Mouse (Mus musculus): ENCODE data around the gene Mafk.
"Not testable (repeated sequence)": the region's sequence is repeated elsewhere in the genome, so short reads cannot be mapped to it uniquely, and the experiment has no call there.

The Mafk gene

DNA sequence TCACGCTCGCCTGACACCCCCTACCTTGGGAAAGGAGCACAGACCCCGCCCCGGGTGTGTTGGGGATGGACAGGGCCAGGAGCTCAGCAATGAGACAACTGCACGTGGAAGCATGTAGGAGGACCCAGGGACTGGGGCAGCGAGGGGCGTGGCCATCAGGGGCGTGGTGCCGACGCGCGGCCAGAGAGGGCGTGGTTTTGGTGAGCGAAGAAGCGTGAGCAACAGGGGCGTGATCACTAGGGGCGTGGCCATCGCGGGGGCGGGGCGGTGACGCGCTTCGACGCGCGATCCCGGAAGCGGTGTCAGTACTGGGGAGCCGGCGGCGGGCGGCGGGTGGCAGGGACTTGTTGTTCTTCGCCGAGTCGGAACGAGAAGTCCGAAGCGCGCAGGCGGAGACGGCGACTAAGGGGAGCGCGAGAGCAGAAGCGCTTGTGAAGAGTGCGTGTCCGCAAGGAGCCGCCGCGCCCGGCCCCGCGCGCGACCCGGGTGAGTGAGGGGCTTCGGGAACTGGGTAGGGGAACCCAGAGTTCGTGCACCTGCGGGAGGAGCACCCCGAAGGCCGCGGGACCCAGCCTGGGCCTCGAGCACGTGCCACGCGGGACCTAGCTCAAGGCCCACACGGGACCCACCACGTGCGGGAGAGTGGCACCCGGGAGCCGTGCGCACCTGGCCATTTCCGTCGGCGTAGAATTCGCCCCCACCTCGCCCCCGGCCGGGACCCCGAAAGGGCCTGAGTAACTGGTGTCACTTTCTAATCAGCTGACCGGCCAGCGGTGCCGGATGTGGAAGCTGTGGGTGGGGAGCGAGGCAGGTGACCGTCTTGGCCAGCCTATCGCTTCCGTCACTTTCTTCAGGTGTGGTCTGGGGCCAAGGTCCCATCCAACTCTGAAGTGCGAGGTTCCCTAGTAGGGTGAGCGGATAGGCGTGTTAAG lies at the start of gene Mafk:
Gene Mafk, plus strand, starts transcription at position 287 of the 932 bp plus-strand sequence.
- Histone ChIP-seq H3K27me3 (ENCODE audit: control insufficient read depth, insufficient read depth, low read length, poor library complexity, severe bottlenecking) (no peaks in the 10 kb centered on the region), H3K36me3 (ENCODE audit: control insufficient read depth, insufficient read depth, low read length, poor library complexity, severe bottlenecking) (no peaks in the 10 kb centered on the region)
- peak; percentile 99 for DNase-seq (ENCODE audit: low read depth, low spot score)

DNA sequence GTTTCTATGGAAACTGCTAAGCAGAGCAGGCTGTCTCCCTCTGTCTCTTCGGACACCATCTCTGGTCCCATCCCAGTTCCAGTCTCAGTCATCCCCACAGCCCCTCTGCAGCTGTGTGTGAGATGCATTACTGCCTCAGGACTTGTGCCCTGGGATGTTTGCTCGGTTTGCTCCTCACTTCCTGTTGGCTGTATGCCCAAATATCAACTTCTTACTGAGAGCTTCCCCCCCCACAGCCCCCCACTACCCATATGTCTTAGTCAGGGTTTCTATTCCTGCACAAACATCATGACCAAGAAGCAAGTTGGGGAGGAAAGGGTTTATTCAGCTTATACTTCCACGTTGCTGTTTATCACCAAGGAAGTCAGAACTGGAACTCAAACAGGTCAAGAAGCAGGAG lies 48.7 kb upstream of the Mafk start:
- not testable (repeated sequence) for H3K27me3 ChIP-seq (ENCODE audit: control insufficient read depth, insufficient read depth, low read length, poor library complexity, severe bottlenecking); DNase-seq (ENCODE audit: low read depth, low spot score); H3K36me3 ChIP-seq (ENCODE audit: control insufficient read depth, insufficient read depth, low read length, poor library complexity, severe bottlenecking)

DNA sequence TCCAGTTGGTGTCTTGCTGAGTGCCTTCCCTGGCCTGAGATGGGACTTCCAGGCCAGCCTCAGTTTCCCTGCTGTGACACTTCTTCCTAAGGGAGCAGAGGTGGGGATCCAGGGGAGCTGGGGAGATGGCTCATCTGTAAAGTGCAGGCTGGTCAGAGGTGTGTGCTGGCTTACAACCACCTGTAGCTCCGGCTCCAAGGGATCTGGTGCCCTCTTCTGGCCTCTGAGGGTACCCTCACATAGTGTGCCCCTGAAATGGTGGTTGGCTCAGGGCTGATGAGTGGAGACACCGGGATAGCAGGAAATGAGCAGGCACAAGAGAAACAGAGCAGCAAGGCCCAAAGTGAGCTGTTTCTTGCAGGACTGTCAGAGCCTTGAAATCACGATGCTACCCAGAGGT lies 45.5 kb upstream of the Mafk start:
- Histone ChIP-seq H3K36me3 (ENCODE audit: control insufficient read depth, insufficient read depth, low read length, poor library complexity, severe bottlenecking) (no peaks in the 10 kb centered on the region; the same call in 1 of the 2 replicates), H3K27me3 (ENCODE audit: control insufficient read depth, insufficient read depth, low read length, poor library complexity, severe bottlenecking) (no peaks in the 10 kb centered on the region)
- peak; percentile 71 for DNase-seq (ENCODE audit: low read depth, low spot score)

DNA sequence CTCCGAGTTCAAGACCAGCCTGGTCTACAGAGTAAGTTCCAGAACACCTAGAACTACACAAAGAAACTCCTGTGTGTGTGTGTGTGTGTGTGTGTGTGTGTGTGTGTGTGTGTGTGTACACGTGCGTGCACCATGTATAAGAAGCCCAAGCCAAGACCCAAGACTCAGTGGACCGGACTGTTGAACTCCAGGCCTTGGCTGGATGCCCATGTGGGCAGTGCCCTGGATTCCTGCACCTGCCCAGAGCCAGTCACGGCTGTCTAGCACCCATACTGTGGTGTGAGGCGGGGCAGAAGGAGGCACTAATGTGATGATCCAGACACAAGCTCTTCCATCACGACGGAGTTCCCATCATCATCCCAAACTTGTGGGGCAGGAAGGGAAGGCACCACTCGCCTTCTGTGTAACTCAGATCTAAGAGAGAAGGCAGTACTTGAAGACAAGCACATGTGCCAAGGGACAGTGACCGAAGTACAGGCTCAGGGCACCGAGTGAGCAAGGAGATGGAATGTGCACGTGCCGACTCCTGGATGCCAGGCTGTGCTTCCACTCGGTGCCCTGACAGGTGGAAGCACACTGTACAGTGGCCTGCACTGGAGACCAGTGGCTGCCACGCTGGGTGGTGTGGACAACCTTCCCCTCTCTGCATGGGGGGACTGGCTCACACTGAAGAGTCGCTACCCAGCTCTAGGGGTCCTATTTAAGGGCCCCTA lies 41.7 kb upstream of the Mafk start:
- DNase-seq (ENCODE audit: low read depth, low spot score): no peak
- Histone ChIP-seq H3K36me3 (ENCODE audit: control insufficient read depth, insufficient read depth, low read length, poor library complexity, severe bottlenecking) (no peaks in the 10 kb centered on the region; the same call in 1 of the 2 replicates), H3K27me3 (ENCODE audit: control insufficient read depth, insufficient read depth, low read length, poor library complexity, severe bottlenecking) (no peaks in the 10 kb centered on the region)

DNA sequence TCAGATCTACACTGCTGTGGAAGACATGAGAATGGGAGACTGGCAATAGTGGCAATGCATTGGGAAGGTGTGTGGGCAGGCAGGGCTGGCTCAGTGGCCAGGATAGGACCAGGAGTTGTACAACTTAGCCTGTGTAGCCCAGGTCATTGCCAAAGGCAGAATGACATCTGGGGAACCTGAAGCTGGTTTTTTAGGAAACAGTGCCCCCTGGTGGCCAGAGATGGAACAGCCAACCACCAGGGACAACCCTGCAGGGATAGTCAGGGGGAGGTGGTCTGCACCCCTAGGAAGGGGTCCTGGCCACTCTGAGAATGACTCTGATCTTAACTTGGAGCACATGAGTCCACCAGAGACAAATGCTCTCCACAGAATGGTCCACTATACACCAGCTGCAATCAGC lies 40.8 kb upstream of the Mafk start:
- peak; percentile 73 for DNase-seq (ENCODE audit: low read depth, low spot score)
- H3K36me3 ChIP-seq (ENCODE audit: control insufficient read depth, insufficient read depth, low read length, poor library complexity, severe bottlenecking): no peaks in the 10 kb centered on the region; the same call in 1 of the 2 replicates
- no peaks in the 10 kb centered on the region for H3K27me3 ChIP-seq (ENCODE audit: control insufficient read depth, insufficient read depth, low read length, poor library complexity, severe bottlenecking)

DNA sequence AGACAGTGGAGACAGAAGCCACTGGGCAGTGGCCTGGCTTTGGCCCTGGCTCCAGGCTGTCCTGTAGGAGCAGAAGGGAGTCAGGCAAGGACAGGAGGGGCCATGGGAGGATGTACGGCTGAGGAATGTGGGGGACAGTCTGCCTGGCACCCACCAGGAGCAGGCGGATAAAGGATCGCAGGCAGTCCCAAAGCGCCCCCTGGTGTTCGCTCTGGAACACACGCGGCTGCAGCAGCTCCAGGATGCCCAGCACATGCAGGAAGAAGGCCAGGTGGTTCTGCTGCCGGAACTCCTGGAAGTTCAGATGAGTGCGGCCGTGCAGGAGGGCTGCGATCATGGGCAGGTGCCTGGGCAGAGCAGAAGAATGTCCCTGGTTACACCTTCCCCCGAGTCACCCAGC lies 36.6 kb upstream of the Mafk start:
- Histone ChIP-seq H3K27me3 (ENCODE audit: control insufficient read depth, insufficient read depth, low read length, poor library complexity, severe bottlenecking) (no peaks in the 10 kb centered on the region), H3K36me3 (ENCODE audit: control insufficient read depth, insufficient read depth, low read length, poor library complexity, severe bottlenecking) (peaks cover 8% of the 10 kb centered on the region)
- peak; percentile 53 for DNase-seq (ENCODE audit: low read depth, low spot score)

DNA sequence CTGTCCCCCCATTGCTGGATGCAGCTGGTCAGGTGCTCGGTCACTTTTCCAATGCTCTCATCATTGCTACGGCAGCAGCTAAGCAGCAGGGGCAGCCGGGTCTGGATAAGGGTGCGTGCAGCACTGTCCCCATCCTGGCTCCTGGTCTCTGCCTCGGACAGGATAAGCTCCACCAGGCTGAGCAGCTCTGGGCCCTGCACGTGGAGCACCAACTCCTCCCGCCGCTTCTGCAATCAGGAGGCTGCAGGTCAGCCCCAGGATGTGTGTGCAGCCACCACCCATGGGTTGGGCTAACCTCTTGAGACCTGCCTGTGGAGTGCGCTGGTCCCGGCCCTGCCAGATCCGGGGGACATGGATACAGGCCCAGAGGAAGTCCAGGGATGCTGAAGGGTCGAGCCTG lies 35.2 kb upstream of the Mafk start:
- Histone ChIP-seq H3K27me3 (ENCODE audit: control insufficient read depth, insufficient read depth, low read length, poor library complexity, severe bottlenecking) (no peaks in the 10 kb centered on the region), H3K36me3 (ENCODE audit: control insufficient read depth, insufficient read depth, low read length, poor library complexity, severe bottlenecking) (peaks cover 8% of the 10 kb centered on the region; the same call in 1 of the 2 replicates)
- no peak for DNase-seq (ENCODE audit: low read depth, low spot score)

DNA sequence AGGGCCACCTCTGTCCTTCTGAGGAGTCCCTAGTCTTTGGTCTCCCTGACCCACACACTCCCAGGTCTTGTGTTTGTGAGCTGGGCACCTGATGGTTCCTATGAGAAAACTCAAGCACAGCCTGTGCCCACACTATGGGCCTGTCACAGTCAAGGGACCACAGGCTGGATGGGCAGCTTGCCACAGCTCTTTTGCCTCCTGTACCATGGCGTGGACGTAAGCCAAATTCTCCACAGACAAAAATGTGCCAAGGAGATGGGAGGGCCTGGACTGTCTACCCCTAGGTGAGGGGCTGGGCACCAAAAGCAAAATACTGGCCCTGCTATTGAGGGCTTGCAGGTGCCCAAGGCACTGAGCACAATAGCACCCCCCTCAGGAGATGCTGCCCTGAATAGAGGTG lies 34.7 kb upstream of the Mafk start:
- H3K36me3 ChIP-seq (ENCODE audit: control insufficient read depth, insufficient read depth, low read length, poor library complexity, severe bottlenecking): peaks cover 10% of the 10 kb centered on the region
- DNase-seq (ENCODE audit: low read depth, low spot score): no peak

DNA sequence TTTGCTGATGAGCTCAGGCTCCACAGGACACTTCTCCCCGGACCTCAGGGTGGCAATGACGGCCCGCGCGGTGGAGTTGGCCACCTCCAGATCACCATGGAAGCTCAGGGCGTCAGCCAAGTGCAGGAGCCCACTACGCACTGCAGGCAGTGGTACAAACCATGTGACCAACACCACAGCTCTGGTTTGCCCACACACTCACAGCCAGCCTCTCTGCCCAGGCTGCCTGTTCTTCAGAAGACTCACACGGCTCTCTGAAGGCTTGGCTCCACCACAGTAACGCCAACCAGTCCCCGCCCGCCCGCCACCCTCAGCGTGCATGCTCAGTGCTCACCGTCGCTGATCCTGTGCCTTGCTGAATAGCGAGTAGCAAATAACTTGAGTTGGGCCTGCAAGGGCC lies 33.2 kb upstream of the Mafk start:
- DNase-seq (ENCODE audit: low read depth, low spot score): no peak
- no peaks in the 10 kb centered on the region for H3K27me3 ChIP-seq (ENCODE audit: control insufficient read depth, insufficient read depth, low read length, poor library complexity, severe bottlenecking)
- peaks cover 10% of the 10 kb centered on the region for H3K36me3 ChIP-seq (ENCODE audit: control insufficient read depth, insufficient read depth, low read length, poor library complexity, severe bottlenecking)

More for the DNA sequence above, 34.7 kb upstream of the Mafk start:
- H3K27me3 ChIP-seq (ENCODE audit: control insufficient read depth, insufficient read depth, low read length, poor library complexity, severe bottlenecking): no peaks in the 10 kb centered on the region

DNA sequence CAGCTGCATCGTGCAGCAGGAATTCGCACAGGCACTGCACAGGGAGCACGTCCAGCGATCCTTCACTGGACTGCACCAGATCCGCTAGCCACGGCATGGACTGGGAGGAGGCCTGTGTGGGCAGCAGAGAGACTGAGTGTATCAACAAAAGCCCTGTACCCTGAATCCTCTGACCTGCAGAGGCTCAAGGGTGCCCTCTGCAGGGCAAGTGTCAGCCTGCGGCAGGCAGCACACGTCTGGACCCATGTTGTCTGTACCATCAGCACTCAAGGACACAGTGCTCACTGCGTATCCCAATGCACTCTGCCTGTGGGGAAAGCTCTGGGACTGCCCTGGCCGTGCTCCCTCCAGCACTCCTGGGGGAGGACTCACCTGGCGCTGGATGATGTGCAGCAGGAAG lies 27.0 kb upstream of the Mafk start:
- Histone ChIP-seq H3K27me3 (ENCODE audit: control insufficient read depth, insufficient read depth, low read length, poor library complexity, severe bottlenecking) (no peaks in the 10 kb centered on the region), H3K36me3 (ENCODE audit: control insufficient read depth, insufficient read depth, low read length, poor library complexity, severe bottlenecking) (peaks cover 2% of the 10 kb centered on the region)
- DNase-seq (ENCODE audit: low read depth, low spot score): peak; percentile 45

DNA sequence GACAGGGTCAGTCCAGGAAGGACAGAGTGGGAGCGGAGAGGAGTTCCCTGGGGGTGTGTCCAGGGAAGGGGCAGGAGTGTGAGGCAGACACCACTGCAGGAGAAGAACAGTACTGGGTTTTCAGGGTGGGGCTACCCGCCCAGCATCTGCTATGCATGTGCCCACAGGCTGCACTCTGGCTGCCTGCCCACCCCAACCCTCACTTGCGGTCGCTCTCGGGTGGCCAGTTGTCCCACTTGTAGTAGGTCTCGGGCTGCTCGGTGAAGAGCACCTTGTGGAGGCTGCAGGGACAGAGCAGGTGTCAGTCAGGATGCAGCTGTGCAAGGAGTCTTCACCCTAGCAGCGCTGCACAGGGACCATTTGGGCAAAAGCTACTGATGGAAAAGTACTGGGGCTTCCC lies 23.1 kb upstream of the Mafk start:
- Histone ChIP-seq H3K27me3 (ENCODE audit: control insufficient read depth, insufficient read depth, low read length, poor library complexity, severe bottlenecking) (no peaks in the 10 kb centered on the region), H3K36me3 (ENCODE audit: control insufficient read depth, insufficient read depth, low read length, poor library complexity, severe bottlenecking) (peaks cover 1% of the 10 kb centered on the region)
- no peak for DNase-seq (ENCODE audit: low read depth, low spot score)

DNA sequence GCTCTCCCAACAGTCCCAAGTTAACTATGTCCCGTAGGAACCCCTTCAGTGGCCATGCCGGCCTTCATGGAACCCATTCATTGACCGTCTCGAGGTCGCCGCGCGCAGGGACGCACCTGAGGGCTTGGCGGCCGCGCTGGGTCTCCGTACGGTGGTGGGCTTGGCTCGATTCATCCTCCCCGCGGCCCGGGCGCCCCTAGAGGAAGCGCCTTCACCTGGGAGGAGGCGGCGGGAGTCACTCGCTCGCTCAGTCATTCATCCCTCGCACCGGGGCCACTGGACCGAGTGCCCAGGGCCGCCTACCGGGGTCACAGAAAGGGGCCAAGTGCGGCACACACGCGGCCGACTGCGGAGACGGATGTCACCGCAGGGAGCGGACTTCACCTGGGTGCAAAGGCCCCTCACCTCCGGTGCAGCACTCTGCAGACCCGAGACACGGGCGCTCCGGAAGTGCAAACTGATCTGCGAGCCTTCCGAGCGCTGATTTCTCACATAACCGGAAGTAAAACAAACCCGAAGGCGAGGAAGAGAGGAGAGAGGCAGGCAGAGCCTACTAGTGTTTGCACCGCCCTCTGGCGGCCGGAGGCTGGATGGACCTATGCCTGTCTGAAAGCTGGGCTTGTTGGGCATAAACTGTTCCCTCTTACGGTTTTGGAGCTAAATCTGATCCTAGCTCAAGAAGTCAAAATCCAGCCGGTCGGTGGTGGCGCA lies 15.9 kb upstream of the Mafk start, which contains the start of gene Ints1:
Gene Ints1, minus strand, starts transcription at position 459 of the 711 bp plus-strand sequence.
- DNase-seq (ENCODE audit: low read depth, low spot score): peak; percentile 97
- H3K27me3 ChIP-seq (ENCODE audit: control insufficient read depth, insufficient read depth, low read length, poor library complexity, severe bottlenecking): no peaks in the 10 kb centered on the region
- H3K36me3 ChIP-seq (ENCODE audit: control insufficient read depth, insufficient read depth, low read length, poor library complexity, severe bottlenecking): peaks cover 1% of the 10 kb centered on the region

DNA sequence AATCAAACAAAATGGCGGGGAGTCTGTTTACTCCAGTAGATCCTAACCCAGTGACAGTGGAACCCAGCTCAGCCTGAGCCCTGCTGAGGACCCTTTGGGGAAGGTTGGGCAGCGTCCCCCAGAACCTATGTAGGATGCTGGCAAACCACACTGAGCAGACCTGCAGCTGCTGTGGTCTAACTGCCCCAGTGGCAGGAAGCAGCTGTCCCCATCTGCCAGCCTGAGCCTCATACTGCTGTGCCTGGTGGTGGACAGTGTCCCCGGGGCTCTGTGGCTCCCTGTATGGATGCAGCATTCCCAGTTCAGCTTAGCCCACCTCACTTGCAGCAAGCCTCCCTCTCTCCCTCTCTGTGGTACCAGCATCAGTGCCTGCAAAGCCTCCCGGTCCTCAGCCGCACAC lies 14.3 kb upstream of the Mafk start:
- H3K27me3 ChIP-seq (ENCODE audit: control insufficient read depth, insufficient read depth, low read length, poor library complexity, severe bottlenecking): no peaks in the 10 kb centered on the region
- H3K36me3 ChIP-seq (ENCODE audit: control insufficient read depth, insufficient read depth, low read length, poor library complexity, severe bottlenecking): no peaks in the 10 kb centered on the region; the same call in none of the 2 replicates
- DNase-seq (ENCODE audit: low read depth, low spot score): no peak

DNA sequence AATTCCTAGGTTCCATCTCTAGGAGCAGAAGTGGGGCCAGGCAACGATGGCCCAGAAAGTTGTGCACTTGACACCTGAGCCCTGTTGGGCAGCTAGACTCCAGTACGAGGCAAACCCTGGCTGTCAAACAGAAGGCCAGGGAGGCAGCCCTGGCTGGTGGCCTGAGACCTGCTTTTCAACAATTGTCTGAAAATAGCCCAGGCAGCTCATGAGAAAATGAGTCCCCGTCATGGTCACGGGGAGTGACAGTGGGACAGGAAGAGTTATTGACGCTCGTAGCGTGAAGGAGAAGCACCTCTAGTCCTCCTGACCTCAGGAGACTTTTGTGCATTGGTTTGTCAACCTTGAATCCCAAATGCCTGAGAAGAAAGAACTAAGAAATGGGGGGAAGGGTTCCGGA lies 9.9 kb upstream of the Mafk start:
- H3K27me3 ChIP-seq (ENCODE audit: control insufficient read depth, insufficient read depth, low read length, poor library complexity, severe bottlenecking): no peaks in the 10 kb centered on the region
- peak; percentile 38 for DNase-seq (ENCODE audit: low read depth, low spot score)
- H3K36me3 ChIP-seq (ENCODE audit: control insufficient read depth, insufficient read depth, low read length, poor library complexity, severe bottlenecking): no peaks in the 10 kb centered on the region
